Mouse (Mus musculus): ENCODE data around the gene Cmah. TPM values are rescaled to one million over a fixed set of nuclear protein-coding genes. Genes with fewer than 3 reads are reported as not detected.
"Not testable (repeated sequence)": the region's sequence is repeated elsewhere in the genome, so short reads cannot be mapped to it uniquely, and the experiment has no call there.

Gene Cmah
- polyA plus RNA-seq, 1 experiment = 8.3 TPM

GRCm38 (mm10) chr13:24340462-24340861, 13.3 kb downstream of the Cmah start:
- Histone ChIP-seq H3K4me3 (ENCODE audit: insufficient read depth, low read depth, low read length) (no peak overlapping the region), H3K36me3 (ENCODE audit: control insufficient read depth, insufficient read depth, low read length) (no peaks in the 10 kb centered on the region; the same call in 1 of the 2 replicates), H3K4me1 (ENCODE audit: control insufficient read depth, insufficient read depth, low read length) (peaks cover 2% of the 10 kb centered on the region; the same call in 1 of the 2 replicates), H3K27me3 (replicated peaks; ENCODE audit: control insufficient read depth, insufficient read depth, low read length) (no peaks in the 10 kb centered on the region), H3K27ac (ENCODE audit: insufficient read depth, low read depth, low read length) (no peak overlapping the region)
- no peak for DNase-seq
- WGBS = 96% methylated on average over 6 of the region's 6 CpGs
- TF ChIP-seq CTCF (conservative IDR thresholded peaks at IDR 0.05; ENCODE audit: insufficient read depth, insufficient read length, low read depth, low read length) (no peak), POLR2A (IDR thresholded peaks at IDR 0.05; ENCODE audit: low read depth, low read length) (no peak)

DNA sequence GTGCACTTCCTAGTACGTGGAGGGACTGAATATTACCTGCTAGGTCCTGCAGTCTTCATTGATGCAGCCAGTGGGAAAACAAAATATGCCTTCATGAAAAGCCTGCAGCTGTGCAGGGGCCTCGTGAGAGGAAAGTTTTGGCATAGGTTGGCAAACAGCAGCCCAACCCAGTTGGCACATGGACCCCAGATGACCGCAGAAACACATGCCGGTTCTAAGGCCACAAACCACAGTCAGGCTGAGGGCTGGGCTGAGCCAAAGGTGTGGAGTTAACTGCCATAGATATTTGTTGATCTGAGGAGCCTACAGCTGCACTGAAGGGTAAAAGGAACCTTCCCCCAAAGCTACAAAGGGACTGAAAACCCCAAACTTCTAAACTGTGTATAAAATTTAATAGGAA, 14.9 kb downstream of the Cmah start:
- TF ChIP-seq CTCF (conservative IDR thresholded peaks at IDR 0.05; ENCODE audit: insufficient read depth, insufficient read length, low read depth, low read length) (no peak), POLR2A (IDR thresholded peaks at IDR 0.05; ENCODE audit: low read depth, low read length) (no peak)
- no peaks in the 10 kb centered on the region for H3K27me3 ChIP-seq (replicated peaks; ENCODE audit: control insufficient read depth, insufficient read depth, low read length)
- H3K36me3 ChIP-seq (ENCODE audit: control insufficient read depth, insufficient read depth, low read length) = no peaks in the 10 kb centered on the region; the same call in 1 of the 2 replicates
- no peak overlapping the region for H3K4me3 ChIP-seq (ENCODE audit: insufficient read depth, low read depth, low read length)
- H3K27ac ChIP-seq (ENCODE audit: insufficient read depth, low read depth, low read length) = no peak overlapping the region
- WGBS = 89% methylated on average over 4 of the region's 4 CpGs
- H3K4me1 ChIP-seq (ENCODE audit: control insufficient read depth, insufficient read depth, low read length) = peaks cover 2% of the 10 kb centered on the region; the same call in 1 of the 2 replicates
- DNase-seq = no peak

- no peaks in the 10 kb centered on the region for H3K36me3 ChIP-seq (ENCODE audit: control insufficient read depth, insufficient read depth, low read length)
- WGBS = 97% methylated on average over 5 of the region's 5 CpGs
Observed at GRCm38 (mm10) chr13:24353004-24353403, 25.8 kb downstream of the Cmah start.

GRCm38 (mm10) chr13:24354751-24355150, 27.5 kb downstream of the Cmah start:
- Histone ChIP-seq H3K4me1 (ENCODE audit: control insufficient read depth, insufficient read depth, low read length) (no peaks in the 10 kb centered on the region), H3K27ac (ENCODE audit: insufficient read depth, low read depth, low read length) (no peak overlapping the region), H3K4me3 (ENCODE audit: insufficient read depth, low read depth, low read length) (no peak overlapping the region), H3K36me3 (ENCODE audit: control insufficient read depth, insufficient read depth, low read length) (no peaks in the 10 kb centered on the region), H3K27me3 (replicated peaks; ENCODE audit: control insufficient read depth, insufficient read depth, low read length) (no peaks in the 10 kb centered on the region)
- no peak for TF ChIP-seq POLR2A (IDR thresholded peaks at IDR 0.05; ENCODE audit: low read depth, low read length)
- TF ChIP-seq CTCF (conservative IDR thresholded peaks at IDR 0.05; ENCODE audit: insufficient read depth, insufficient read length, low read depth, low read length) = no peak
- WGBS = 83% methylated on average over 5 of the region's 5 CpGs
- DNase-seq = no peak

More at GRCm38 (mm10) chr13:24353004-24353403, 25.8 kb downstream of the Cmah start:
- no peak overlapping the region for H3K4me3 ChIP-seq (ENCODE audit: insufficient read depth, low read depth, low read length)
- no peak for TF ChIP-seq POLR2A (IDR thresholded peaks at IDR 0.05; ENCODE audit: low read depth, low read length)
- DNase-seq = no peak
- no peak overlapping the region for H3K27ac ChIP-seq (ENCODE audit: insufficient read depth, low read depth, low read length)
- H3K27me3 ChIP-seq (replicated peaks; ENCODE audit: control insufficient read depth, insufficient read depth, low read length) = no peaks in the 10 kb centered on the region
- H3K4me1 ChIP-seq (ENCODE audit: control insufficient read depth, insufficient read depth, low read length) = no peaks in the 10 kb centered on the region

- DNase-seq = no peak
- Histone ChIP-seq H3K36me3 (ENCODE audit: control insufficient read depth, insufficient read depth, low read length) (no peaks in the 10 kb centered on the region), H3K4me1 (ENCODE audit: control insufficient read depth, insufficient read depth, low read length) (no peaks in the 10 kb centered on the region), H3K27ac (ENCODE audit: insufficient read depth, low read depth, low read length) (no peak overlapping the region), H3K4me3 (ENCODE audit: insufficient read depth, low read depth, low read length) (no peak overlapping the region), H3K27me3 (replicated peaks; ENCODE audit: control insufficient read depth, insufficient read depth, low read length) (no peaks in the 10 kb centered on the region)
- TF ChIP-seq POLR2A (IDR thresholded peaks at IDR 0.05; ENCODE audit: low read depth, low read length) = no peak
- no peak for TF ChIP-seq CTCF (conservative IDR thresholded peaks at IDR 0.05; ENCODE audit: insufficient read depth, insufficient read length, low read depth, low read length)
- WGBS = 97% methylated on average over 1 of the region's 1 CpGs
Observed at GRCm38 (mm10) chr13:24359181-24359580, 32.0 kb downstream of the Cmah start.

DNA sequence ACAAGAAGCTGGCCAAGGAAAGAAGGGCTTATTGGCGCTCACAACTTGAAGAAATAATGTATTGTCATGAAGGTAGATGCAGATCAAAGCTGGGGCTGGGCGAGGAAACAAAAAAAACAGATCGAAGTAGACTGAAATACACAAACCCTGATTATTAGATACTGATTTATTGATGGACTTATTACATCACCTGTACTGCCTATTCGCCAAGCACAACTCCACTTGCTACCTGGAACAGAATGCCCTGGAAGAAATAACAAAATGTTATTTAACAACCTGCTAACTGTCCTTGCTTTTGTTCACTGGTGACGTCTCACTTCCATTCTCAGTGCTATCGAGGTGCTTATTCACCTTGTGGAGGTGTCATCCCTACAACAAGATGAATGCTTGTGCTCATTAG, 38.0 kb downstream of the Cmah start:
- DNase-seq = no peak
- Histone ChIP-seq H3K36me3 (ENCODE audit: control insufficient read depth, insufficient read depth, low read length) (no peaks in the 10 kb centered on the region), H3K4me3 (ENCODE audit: insufficient read depth, low read depth, low read length) (no peak overlapping the region), H3K27ac (ENCODE audit: insufficient read depth, low read depth, low read length) (no peak overlapping the region), H3K4me1 (ENCODE audit: control insufficient read depth, insufficient read depth, low read length) (no peaks in the 10 kb centered on the region), H3K27me3 (replicated peaks; ENCODE audit: control insufficient read depth, insufficient read depth, low read length) (no peaks in the 10 kb centered on the region)
- no peak for TF ChIP-seq CTCF (conservative IDR thresholded peaks at IDR 0.05; ENCODE audit: insufficient read depth, insufficient read length, low read depth, low read length)
- TF ChIP-seq POLR2A (IDR thresholded peaks at IDR 0.05; ENCODE audit: low read depth, low read length) = no peak
- WGBS = 95% methylated on average over 6 of the region's 6 CpGs

GRCm38 (mm10) chr13:24372893-24373599, 45.8 kb downstream of the Cmah start:
- H3K36me3 ChIP-seq (ENCODE audit: control insufficient read depth, insufficient read depth, low read length) = no peaks in the 10 kb centered on the region

GRCm38 (mm10) chr13:24374606-24375005, 47.4 kb downstream of the Cmah start:
- not testable (repeated sequence) for H3K4me1 ChIP-seq (ENCODE audit: control insufficient read depth, insufficient read depth, low read length); H3K36me3 ChIP-seq (ENCODE audit: control insufficient read depth, insufficient read depth, low read length); H3K27me3 ChIP-seq (replicated peaks; ENCODE audit: control insufficient read depth, insufficient read depth, low read length); H3K27ac ChIP-seq (ENCODE audit: insufficient read depth, low read depth, low read length); H3K4me3 ChIP-seq (ENCODE audit: insufficient read depth, low read depth, low read length); DNase-seq
- 90% methylated on average over 6 of the region's 6 CpGs for WGBS

More at GRCm38 (mm10) chr13:24372893-24373599, 45.8 kb downstream of the Cmah start:
- 93% methylated on average over 7 of the region's 7 CpGs for WGBS
- Histone ChIP-seq H3K27me3 (replicated peaks; ENCODE audit: control insufficient read depth, insufficient read depth, low read length) (no peaks in the 10 kb centered on the region), H3K27ac (ENCODE audit: insufficient read depth, low read depth, low read length) (no peak overlapping the region), H3K4me1 (ENCODE audit: control insufficient read depth, insufficient read depth, low read length) (no peaks in the 10 kb centered on the region), H3K4me3 (ENCODE audit: insufficient read depth, low read depth, low read length) (no peak overlapping the region)
- no peak for DNase-seq
- TF ChIP-seq POLR2A (IDR thresholded peaks at IDR 0.05; ENCODE audit: low read depth, low read length) = no peak
- no peak for TF ChIP-seq CTCF (conservative IDR thresholded peaks at IDR 0.05; ENCODE audit: insufficient read depth, insufficient read length, low read depth, low read length)

Measured in kidney, adult 2 months (tissue).